Comparison of ENCODE assay signal across 13 mouse cellular contexts in the genomic region with DNA sequence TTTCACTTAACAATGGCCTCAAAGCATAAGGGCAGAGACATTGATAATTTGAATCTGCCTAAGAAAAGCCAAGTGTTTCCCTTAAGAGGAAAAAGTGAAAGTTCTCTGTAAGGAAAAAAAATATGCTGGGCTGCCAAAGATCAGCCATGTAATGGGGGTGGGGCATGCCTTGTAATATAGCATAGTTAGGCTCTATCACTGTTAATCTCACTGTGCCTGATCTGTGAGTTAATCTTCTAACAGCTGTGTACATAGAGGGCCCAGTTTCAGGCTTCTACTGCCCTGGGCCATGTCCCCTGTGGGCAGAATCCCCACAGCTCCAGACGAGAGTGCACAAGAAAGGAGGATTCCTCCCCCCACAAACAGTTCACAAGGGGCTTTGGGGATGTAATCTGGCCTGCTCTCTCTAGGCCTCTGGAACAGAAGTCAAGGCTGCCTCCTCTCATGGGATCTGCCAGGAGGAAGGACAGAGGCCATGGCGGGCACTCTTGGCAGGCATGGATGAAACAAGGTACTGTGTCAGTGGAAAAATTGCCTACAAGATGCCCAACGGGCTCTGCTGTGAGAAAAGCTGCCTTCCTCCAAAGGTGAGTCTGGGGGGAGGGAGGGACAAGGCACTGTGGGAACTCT.
A peak's percentile ranks its signal among the peaks of the same experiment; 100 is the strongest.
DNase-seq lines count a peak whose midpoint lies in the region; ATAC-seq lines count a peak whose summit lies in the region.
"Had no signal": no experiment of that assay in that cellular context is flagged by ENCODE, and none has a peak within 500 bp of the region (broad histone marks: within the 10 kb centered on the region; RNA-seq: fewer than 3 reads in every experiment).

No protein-coding gene starts in this region.

- H3K9ac ChIP-seq in forebrain, embryonic 11.5 days (ENCODE audit: low read length) = no peak overlapping the region
- H3K9ac ChIP-seq in hindbrain, embryonic 14.5 days = no peak overlapping the region
- H3K9ac ChIP-seq in lung, embryonic 15.5 days = no peak overlapping the region
- peak overlapping the region; percentile 5; the same call in 1 of the 2 replicates for H3K9ac ChIP-seq in embryonic facial prominence, embryonic 12.5 days
- H3K9ac ChIP-seq: liver, embryonic 14.5 days had no signal

- DNase-seq in forebrain, embryonic 10.5 days (ENCODE audit: extremely low spot score, low spot score) = no peak
- DNase-seq in forebrain, embryonic 11.5 days (ENCODE audit: low spot score) = no peak
- DNase-seq in hindbrain, embryonic 10.5 days (ENCODE audit: low spot score) = no peak
- no peak for DNase-seq in hindbrain, embryonic 14.5 days (ENCODE audit: low spot score)
- no peak for DNase-seq in lung, adult 18-20 months
- no peak for DNase-seq in ovary, postnatal 36 days (ENCODE audit: low spot score)
- DNase-seq: adrenal gland, adult 8-10 months; cerebellum, postnatal 25 days; midbrain, embryonic 14.5 days had no signal

- H3K9me3 ChIP-seq in forebrain, embryonic 10.5 days = no peaks in the 10 kb centered on the region
- H3K9me3 ChIP-seq in forebrain, embryonic 11.5 days (ENCODE audit: control insufficient read depth, low read length) = no peaks in the 10 kb centered on the region
- no peaks in the 10 kb centered on the region for H3K9me3 ChIP-seq in hindbrain, embryonic 10.5 days
- no peaks in the 10 kb centered on the region for H3K9me3 ChIP-seq in hindbrain, embryonic 14.5 days (ENCODE audit: control insufficient read depth, low read length)
- no peaks in the 10 kb centered on the region for H3K9me3 ChIP-seq in lung, embryonic 15.5 days
- H3K9me3 ChIP-seq in embryonic facial prominence, embryonic 12.5 days = no peaks in the 10 kb centered on the region

- no peak for ATAC-seq in forebrain, embryonic 11.5 days (replicated peaks; ENCODE audit: low FRiP score)
- no peak for ATAC-seq in hindbrain, embryonic 14.5 days (ENCODE audit: low FRiP score)
- ATAC-seq in lung, embryonic 15.5 days (ENCODE audit: borderline replicate concordance, extremely low read depth, low FRiP score, low TSS enrichment) = no peak
- ATAC-seq in embryonic facial prominence, embryonic 12.5 days (ENCODE audit: insufficient number of reproducible peaks, insufficient read depth, low FRiP score, low TSS enrichment) = peak; percentile 53; the same call in 1 of the 2 replicates

- H3K4me1 ChIP-seq in forebrain, embryonic 10.5 days = peaks cover 58% of the 10 kb centered on the region
- H3K4me1 ChIP-seq in forebrain, embryonic 11.5 days (replicated peaks; ENCODE audit: control insufficient read depth, insufficient read depth, low read length) = peaks cover 5% of the 10 kb centered on the region; the same call in 1 of the 2 replicates
- peaks cover 64% of the 10 kb centered on the region for H3K4me1 ChIP-seq in hindbrain, embryonic 10.5 days (replicated peaks)
- peaks cover 12% of the 10 kb centered on the region for H3K4me1 ChIP-seq in hindbrain, embryonic 14.5 days (replicated peaks; ENCODE audit: control insufficient read depth, insufficient read depth, low read length)
- H3K4me1 ChIP-seq in lung, embryonic 15.5 days = peaks cover 18% of the 10 kb centered on the region
- peaks cover 17% of the 10 kb centered on the region for H3K4me1 ChIP-seq in embryonic facial prominence, embryonic 12.5 days

- H3K4me2 ChIP-seq in forebrain, embryonic 11.5 days (ENCODE audit: low read depth, low read length, severe bottlenecking) = no peak overlapping the region
- H3K4me2 ChIP-seq in hindbrain, embryonic 14.5 days (replicated peaks) = no peak overlapping the region
- no peak overlapping the region for H3K4me2 ChIP-seq in lung, embryonic 15.5 days
- no peak overlapping the region for H3K4me2 ChIP-seq in embryonic facial prominence, embryonic 12.5 days (replicated peaks)

- H3K36me3 ChIP-seq in forebrain, embryonic 10.5 days (replicated peaks) = peaks cover 12% of the 10 kb centered on the region
- H3K36me3 ChIP-seq in forebrain, embryonic 11.5 days (ENCODE audit: control insufficient read depth, insufficient read depth, low read length) = no peaks in the 10 kb centered on the region
- peaks cover 12% of the 10 kb centered on the region for H3K36me3 ChIP-seq in hindbrain, embryonic 10.5 days
- no peaks in the 10 kb centered on the region for H3K36me3 ChIP-seq in hindbrain, embryonic 14.5 days (replicated peaks; ENCODE audit: control insufficient read depth, insufficient read depth)
- H3K36me3 ChIP-seq in lung, embryonic 15.5 days = no peaks in the 10 kb centered on the region
- H3K36me3 ChIP-seq in embryonic facial prominence, embryonic 12.5 days = no peaks in the 10 kb centered on the region

- H3K27me3 ChIP-seq in forebrain, embryonic 10.5 days (ENCODE audit: poor library complexity, severe bottlenecking) = no peaks in the 10 kb centered on the region
- H3K27me3 ChIP-seq in forebrain, embryonic 11.5 days (ENCODE audit: control insufficient read depth, insufficient read depth, low read length) = no peaks in the 10 kb centered on the region
- H3K27me3 ChIP-seq in hindbrain, embryonic 10.5 days (ENCODE audit: insufficient read depth, poor library complexity, severe bottlenecking) = no peaks in the 10 kb centered on the region
- H3K27me3 ChIP-seq in hindbrain, embryonic 14.5 days (ENCODE audit: control insufficient read depth, insufficient read depth, low read length) = no peaks in the 10 kb centered on the region
- H3K27me3 ChIP-seq in lung, embryonic 15.5 days = no peaks in the 10 kb centered on the region
- 0 out of 2 replicates have a peak, but pooled peaks cover 2% of the 10 kb centered on the region for H3K27me3 ChIP-seq in embryonic facial prominence, embryonic 12.5 days

- peak overlapping the region; percentile 44; the same call in 1 of the 2 replicates for H3K27ac ChIP-seq in forebrain, embryonic 10.5 days
- no peak overlapping the region for H3K27ac ChIP-seq in forebrain, embryonic 11.5 days (ENCODE audit: low read depth, low read length)
- peak overlapping the region; percentile 62; the same call in 1 of the 2 replicates for H3K27ac ChIP-seq in hindbrain, embryonic 10.5 days
- H3K27ac ChIP-seq in hindbrain, embryonic 14.5 days = no peak overlapping the region
- H3K27ac ChIP-seq in lung, embryonic 15.5 days = peak overlapping the region; percentile 35; the same call in 1 of the 2 replicates
- no peak overlapping the region for H3K27ac ChIP-seq in embryonic facial prominence, embryonic 12.5 days
- H3K27ac ChIP-seq: heart, adult 2 months; liver, embryonic 14.5 days had no signal

- 64% methylated on average over 3 of the region's 3 CpGs for WGBS in forebrain, embryonic 10.5 days
- WGBS in forebrain, embryonic 11.5 days = 51% methylated on average over 3 of the region's 3 CpGs
- 65% methylated on average over 3 of the region's 3 CpGs for WGBS in hindbrain, embryonic 10.5 days
- WGBS in hindbrain, embryonic 14.5 days = 63% methylated on average over 3 of the region's 3 CpGs
- WGBS in lung, embryonic 15.5 days = 54% methylated on average over 3 of the region's 3 CpGs
- WGBS in embryonic facial prominence, embryonic 12.5 days = 53% methylated on average over 3 of the region's 3 CpGs

- no peak overlapping the region for H3K4me3 ChIP-seq in forebrain, embryonic 10.5 days
- H3K4me3 ChIP-seq in forebrain, embryonic 11.5 days (ENCODE audit: low read depth, low read length) = no peak overlapping the region
- no peak overlapping the region for H3K4me3 ChIP-seq in hindbrain, embryonic 10.5 days
- H3K4me3 ChIP-seq in hindbrain, embryonic 14.5 days (replicated peaks; ENCODE audit: low read length) = no peak overlapping the region
- no peak overlapping the region for H3K4me3 ChIP-seq in lung, embryonic 15.5 days
- H3K4me3 ChIP-seq in embryonic facial prominence, embryonic 12.5 days = no peak overlapping the region
- H3K4me3 ChIP-seq: heart, adult 2 months had no signal

Comparison
In these comparisons a context has a peak if more than half of its experiments do, and no peak if none do; other contexts are left out.
1. H3K27ac ChIP-seq: peak in forebrain, embryonic 10.5 days (single experiment), hindbrain, embryonic 10.5 days (single experiment) and lung, embryonic 15.5 days (single experiment); none in forebrain, embryonic 11.5 days (single experiment), hindbrain, embryonic 14.5 days (single experiment) and embryonic facial prominence, embryonic 12.5 days (single experiment).